Mouse (Mus musculus): ENCODE data around the gene Defb36.

DNA sequence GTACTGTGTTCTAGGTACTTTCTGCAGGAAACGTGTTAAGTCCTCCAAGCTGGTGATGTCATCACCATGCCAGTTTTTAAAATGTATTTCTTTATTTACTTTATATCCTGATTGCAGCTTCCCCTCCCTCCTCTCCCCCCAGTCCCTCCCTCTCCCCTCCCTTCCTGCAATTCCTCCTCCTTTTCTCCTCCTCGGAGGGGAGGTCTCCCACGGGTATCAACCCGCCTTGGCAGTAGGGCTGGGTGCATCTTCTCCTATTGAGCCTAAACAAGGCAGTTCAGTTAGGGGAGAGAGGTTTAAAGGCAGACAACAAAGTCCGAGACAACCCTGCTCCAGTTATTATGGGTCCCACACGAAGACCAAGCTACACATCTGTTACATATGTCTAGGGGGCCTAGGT lies 34.7 kb downstream of the Defb36 start:
- TF ChIP-seq POLR2A (IDR thresholded peaks at IDR 0.05; ENCODE audit: extremely low read depth, insufficient read depth, low read length) (no peak), CTCF (IDR thresholded peaks at IDR 0.05; ENCODE audit: extremely low read depth, insufficient read depth, low read length) (no peak)

All from cortical plate, adult 2 months (tissue).